Mouse (Mus musculus) lung, adult 2 months (tissue): ENCODE results near the gene Angel1.

ENCODE experiments used
- CTCF ChIP-seq: fragments of 200-500 bp; IDR thresholded peaks from 2 replicates; pipeline ENCODE4 v1.5.1; 2011; ENCODE audit warnings: mild to moderate bottlenecking, low read length, control low read depth; ENCODE audit not compliant: insufficient read depth
- POLR2A ChIP-seq: fragments of 200-500 bp; IDR thresholded peaks from 2 replicates; pipeline ENCODE4 v1.6.1; 2011; ENCODE audit warnings: low read depth, mild to moderate bottlenecking, control low read depth, low read length, borderline replicate concordance; ENCODE audit errors: extremely low read depth

DNA sequence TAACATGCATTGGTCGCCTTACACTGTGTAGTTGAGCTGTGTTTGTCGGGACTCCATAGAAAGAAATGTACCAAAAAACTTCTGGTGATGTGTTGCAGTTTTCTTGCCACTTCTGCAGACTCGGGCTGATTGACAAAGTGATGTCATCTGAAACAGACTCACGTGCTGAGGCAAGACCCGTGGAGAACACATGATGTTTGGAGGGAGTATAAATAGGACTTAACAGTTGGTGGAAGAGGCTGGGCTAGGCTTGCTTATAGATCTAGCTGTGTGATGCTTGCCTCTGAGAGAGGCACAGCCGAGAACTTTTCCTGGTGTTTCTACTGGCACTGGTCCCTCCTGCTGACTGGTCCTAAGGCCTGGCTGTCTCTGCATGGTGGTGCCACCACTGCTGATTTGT, 37.8 kb upstream of the Angel1 start:
- TF ChIP-seq POLR2A (no peak), CTCF (no peak)
